Mouse (Mus musculus): ENCODE measurements at regions not wholly inside any gene's neighbourhood (a gene's known extent, or its start where the extent isn't known, plus 50 kb on each side); places are given as distances from the start of the nearest gene placed in this dataset.

DNA sequence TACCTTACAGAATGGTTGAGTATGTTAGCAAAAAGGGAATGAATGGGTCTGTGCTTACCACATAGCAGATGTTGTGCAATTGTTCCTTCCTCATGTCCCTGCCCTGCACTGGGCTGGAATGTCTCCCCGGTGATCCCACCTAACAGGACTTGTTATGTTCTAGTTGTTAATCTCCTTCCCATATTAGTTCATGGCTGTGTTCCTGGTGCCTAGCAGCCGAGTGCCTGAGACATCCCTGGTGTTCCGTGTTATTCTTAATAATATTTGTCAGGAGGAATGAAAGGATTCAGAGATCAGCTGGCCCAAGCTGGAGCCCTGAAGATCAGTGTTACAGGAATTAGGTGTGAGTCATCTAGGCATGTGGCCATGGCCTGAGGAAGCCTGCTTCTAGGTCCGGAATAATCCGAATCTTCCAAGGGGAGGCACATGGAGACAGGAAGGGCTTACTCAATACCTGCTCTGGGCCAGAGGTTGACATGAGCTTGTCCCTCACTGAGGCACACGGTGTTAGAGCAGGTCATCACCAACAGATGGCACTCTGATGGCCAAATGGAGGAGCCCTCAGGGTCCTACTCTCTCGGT, 171.2 kb downstream of the 4933412E24Rik start:
- DNase-seq (ENCODE audit: low spot score in 2 of 2): no peak

DNA sequence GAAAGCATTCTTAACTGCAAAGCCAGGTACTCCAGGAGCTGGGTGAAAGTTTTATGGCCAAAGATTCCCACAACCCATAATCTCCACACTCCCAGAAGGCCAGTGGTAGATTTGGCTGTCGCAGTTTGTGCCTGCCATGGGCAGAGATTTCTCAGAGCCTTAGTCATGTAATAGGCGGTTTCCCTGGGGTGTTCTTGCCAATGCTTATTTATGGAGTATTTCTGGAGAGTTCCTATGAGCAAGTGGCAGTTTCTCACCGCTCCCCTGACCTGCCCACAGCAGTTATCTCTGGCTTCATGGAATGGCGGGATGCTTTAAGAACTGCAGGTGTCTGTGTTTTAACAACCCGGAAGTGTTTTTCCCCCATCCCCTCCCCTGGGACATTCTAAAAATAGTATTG, 179.8 kb downstream of the 4933412E24Rik start:
- no peak for DNase-seq (ENCODE audit: low spot score in 2 of 2)

DNA sequence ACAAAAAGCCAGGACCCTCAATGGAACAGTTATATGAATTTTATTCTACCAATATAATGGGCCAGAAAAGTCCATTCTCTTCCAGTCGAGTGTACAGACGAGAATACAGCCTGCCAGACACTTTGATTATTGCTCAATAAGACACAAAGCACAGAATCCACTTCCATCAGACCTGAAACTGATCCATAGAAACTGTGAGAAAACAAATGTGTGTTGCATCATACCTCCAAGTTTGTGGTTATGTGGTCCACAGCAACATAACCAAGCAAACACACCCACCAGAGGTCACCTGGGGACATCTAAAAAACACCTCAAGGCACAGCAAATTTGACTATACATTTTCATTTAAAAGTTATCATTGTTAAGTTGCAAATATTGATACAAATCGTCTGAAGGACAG, 183.2 kb downstream of the 4933412E24Rik start:
- DNase-seq (ENCODE audit: low spot score in 2 of 2): no peak

DNA sequence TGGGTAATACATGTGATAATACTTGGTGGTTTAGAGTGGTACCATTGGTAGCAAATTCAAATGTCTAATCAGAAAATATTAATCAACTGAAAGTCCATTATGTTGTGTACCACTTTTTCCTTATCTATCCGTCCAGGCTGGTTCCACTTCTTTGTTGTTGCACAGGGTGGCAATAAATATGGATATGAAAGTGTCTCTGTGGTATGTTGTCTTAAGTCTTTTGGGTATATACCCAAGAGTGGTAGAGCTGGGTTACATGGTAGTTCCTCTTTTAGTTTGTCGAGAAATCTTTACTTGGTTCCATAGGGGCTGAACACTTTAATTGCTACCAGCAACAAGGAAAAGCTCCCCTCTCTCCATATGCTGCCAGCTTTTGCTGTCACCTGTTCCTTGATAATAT, 184.9 kb downstream of the 4933412E24Rik start:
- DNase-seq (ENCODE audit: low spot score in 2 of 2): no peak

DNA sequence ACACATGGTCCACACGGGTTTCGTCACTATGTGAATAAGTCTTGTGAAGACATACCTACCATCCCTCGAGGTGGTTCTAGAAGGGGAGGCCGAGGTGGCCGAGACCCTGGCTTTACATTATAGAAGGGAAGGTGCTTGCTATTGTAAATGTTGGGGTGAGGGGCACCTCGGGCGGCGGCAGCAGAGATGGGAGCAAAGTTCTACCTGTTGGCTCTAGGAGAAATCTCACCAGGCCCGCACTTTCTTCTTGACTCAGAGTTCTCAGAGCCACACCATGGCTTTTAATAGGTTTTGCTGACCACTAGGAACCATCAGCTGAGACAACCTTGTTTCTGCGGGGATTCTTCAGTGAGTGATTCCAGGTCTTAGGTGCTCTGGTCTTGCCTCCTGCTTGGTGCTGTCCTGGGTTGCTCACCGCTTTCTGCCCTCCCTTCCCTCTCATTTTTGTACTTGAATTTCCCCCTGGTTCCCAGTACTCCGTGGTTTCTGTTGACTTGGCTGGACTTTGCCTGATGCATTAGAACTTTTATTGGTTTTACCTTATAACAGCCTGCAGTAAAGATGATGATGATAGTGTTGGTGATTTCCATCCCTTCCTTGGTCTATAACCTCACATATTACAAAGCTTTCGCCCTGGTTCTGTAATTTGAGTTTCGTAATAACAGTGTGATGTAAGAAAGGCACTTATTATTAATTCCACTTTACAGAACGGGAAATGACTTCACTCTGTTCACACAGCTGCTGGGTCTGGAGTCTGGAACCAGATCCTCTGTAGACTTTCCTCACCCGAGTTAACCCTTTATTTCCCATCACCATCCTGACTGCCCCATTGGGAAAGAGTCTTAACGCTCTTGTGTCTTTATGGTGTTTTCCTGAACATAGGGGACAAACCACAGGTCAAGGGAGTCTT, 185.6 kb downstream of the 4933412E24Rik start:
- DNase-seq (ENCODE audit: low spot score in 2 of 2): no peak

DNA sequence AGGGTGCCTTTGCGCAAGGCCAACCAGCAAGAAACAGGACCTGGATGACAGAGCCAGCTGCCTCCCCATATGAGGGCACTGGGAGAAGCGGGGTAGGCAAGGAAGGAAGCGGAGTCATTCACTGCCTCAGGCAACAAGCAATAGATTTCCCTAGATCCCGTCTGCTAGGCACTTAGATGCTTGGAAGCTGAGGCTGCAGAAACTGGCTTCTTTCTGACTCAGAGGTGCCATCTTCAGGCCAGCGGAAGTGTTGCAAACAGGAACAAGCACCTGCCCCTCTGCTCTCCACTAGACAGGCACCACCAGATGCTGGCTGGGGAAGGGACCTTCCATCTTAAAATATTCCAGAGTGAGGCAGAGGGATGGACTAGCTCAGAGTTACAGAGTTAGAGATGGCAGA, 188.0 kb downstream of the 4933412E24Rik start:
- peak; percentile 87 to 90 for DNase-seq (ENCODE audit: low spot score in 2 of 2)

DNA sequence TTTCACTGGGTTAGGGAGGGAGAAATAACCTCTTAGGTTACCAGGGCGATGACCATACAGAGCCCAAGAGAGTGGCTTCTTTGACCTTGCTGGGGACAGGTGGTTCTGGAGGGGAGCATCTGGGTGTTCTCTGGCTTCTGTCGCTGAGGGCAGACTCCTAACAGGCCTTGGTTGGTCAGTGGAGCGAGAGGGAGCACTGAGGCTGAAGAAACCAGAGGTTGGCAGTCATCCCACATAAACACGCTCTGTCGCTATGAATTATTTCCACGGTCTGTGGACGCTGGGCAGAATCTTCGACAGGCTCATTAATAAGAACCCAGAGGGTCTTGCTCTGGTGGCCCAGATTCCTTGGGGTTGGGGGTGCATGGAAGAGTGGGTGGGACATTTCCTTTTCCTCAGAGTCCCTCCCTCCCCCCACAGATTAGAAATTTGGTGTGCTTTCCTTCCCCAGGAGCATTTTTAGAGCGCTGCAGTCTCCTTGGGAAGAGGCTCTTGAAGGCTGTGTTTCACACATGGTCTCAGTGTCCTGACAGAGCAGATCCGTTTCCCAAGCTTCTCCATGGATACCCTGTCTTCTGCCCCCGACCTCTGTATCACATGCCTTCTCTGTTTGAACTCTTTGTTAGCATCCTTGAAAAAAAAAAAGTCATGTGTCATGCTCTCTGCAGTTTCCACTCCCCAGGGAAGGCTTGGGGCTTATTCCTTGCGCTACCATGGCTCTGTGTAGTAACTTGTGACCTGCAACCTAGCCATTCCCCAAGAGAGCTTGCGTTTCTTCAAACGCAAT, 190.1 kb downstream of the 4933412E24Rik start:
- no peak for DNase-seq (ENCODE audit: low spot score in 2 of 2)

DNA sequence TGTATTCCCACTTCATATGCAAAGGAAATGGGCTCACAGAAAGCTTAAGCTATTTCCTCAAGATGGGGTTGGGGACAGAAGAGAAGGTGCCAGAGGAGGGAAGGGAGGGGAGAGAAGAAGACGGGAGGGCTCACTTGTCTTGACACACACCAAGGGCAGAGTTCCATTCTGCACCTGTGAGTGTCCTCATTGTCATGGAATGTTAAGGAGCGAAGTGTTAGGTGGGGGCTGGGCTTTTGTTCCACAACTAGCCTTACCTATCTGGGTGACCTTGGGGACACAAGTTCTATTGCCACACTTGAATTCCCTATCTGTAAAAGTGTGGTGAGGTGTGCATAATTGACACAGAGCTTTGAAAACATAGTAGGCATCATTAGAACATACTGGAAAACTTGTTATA, 192.5 kb downstream of the 4933412E24Rik start:
- DNase-seq (ENCODE audit: low spot score in 2 of 2): no peak

DNA sequence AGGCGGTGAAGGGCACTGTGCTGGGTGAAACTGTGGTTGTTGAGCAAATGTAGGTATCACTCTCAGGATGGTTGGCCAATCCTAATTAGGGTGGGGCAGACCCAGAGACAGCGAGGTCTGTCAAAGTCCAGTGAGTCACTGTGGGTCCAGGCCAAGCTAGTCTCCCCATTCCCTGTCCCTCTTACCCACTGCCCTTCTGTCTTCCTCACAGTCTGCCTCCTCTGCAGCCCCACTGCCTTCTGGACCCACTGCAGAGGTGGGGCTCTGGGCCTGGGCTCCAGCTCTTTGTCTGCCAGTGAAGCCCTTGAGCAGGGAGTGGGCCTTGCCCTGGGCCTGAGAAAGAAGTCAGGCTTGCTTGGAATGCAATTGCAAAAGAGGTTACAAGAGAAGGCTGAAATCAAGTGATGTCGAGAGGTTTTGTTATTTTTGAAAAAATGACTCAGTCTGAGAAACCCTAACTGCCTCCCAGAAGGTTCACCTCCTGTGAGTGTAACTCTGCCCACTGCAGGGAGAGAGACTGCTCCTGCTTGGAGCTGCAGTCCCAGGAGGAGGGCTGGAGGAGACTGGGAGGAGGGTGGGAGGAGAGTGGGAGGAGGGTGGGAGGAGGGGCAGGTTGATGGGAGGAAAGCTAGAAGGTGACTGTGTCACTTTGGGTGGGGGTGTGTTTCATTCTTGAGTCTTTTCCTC, 193.3 kb downstream of the 4933412E24Rik start:
- DNase-seq (ENCODE audit: low spot score in 2 of 2): no peak

DNA sequence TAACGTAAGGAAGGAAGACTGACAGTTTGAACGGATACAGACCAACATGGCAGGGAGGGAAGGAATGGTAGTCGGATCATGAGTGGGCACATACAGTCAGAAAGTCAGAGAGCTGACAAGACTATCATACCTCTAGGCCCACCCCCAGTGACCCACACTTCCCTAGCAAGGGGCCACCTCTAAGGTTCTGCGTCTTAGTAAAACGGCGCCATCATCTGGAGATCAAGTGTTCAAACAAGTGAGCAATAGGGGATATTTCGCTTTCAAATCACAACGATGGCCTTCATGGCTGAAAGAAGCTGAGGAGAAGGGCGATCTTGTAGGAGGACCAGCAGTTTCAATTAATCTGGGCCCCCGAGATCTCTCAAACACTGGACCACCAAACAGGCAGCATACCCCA, 196.1 kb downstream of the 4933412E24Rik start:
- no peak for DNase-seq (ENCODE audit: low spot score in 2 of 2)

DNA sequence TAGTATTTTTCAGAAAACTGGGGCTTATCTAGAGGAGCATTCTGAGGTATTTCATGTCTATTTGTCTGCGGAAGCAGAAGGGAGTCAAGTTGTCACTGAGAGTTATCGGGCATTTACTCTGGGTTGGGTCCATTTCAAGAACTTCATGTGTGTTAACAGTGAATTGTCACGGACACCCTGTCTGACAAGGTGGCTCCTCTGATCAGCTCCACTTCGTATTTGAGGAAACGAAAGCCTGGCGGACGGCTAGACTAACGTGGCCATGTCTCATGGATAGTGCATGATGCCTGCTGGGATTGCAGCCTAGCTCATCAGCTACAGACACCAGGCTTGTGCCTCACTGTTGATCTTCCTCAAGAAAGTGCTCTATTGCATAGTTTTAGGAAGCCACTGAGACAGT, 200.4 kb downstream of the 4933412E24Rik start:
- DNase-seq (ENCODE audit: low spot score in 2 of 2): no peak

DNA sequence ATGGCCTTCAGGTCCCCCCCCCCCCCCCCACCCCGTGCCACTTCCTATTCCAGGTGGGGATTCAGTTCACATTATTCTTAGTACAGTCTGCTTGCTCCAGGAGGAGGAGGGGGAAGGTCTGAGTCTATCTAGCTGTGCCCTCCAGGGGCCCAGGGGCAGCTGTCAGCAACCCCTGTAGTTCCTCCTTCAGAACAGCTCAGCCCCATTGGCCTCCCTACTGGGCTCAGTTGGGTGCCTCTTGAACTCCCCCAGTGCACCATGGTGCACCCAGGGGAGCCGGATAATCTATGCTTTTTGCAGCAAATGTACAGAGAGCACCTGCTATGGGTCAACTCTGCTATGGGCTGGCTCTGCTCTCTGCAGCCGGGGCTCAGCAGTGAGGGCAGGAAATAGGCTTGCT, 204.8 kb downstream of the 4933412E24Rik start:
- no peak for DNase-seq (ENCODE audit: low spot score in 2 of 2)

DNA sequence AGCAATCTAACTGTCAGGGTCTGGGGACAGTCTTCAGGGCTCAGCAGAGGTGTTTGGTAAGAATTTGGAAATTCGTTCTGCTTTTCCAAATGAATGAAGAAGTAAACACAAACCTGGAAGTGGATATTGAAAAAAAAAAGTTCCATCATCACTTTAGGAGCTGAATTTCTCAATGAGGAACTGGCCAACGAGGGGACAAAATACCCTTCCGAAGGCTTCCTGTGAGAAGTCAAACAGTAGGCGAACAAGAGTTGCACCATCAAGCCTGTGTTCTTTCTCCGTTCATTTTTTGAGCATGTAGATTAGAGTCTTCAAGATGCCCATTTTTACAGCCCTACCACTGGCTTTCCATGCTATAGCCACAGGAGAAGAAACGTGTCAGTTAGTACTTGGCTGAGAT, 207.1 kb downstream of the 4933412E24Rik start:
- no peak for DNase-seq (ENCODE audit: low spot score in 2 of 2)

DNA sequence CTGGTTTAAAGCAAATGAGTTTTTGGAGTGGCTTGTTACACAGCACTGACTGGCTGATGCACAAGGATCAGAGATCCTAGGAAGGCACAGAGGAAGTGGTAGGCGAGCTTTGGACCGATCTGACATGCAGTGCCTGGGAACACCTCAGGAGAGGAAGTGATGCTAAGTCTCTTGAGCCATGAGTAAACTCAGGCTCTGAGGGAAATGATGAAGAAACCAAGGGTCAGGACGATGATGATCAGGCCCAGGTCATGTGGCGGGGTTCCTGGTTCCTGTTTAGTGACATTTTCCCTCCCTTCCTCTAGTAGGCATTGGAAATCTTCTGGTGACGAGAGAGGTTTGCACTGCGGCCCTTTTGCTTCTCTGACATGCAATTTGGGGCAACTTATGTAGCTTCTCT, 208.7 kb downstream of the 4933412E24Rik start:
- no peak for DNase-seq (ENCODE audit: low spot score in 2 of 2)

DNA sequence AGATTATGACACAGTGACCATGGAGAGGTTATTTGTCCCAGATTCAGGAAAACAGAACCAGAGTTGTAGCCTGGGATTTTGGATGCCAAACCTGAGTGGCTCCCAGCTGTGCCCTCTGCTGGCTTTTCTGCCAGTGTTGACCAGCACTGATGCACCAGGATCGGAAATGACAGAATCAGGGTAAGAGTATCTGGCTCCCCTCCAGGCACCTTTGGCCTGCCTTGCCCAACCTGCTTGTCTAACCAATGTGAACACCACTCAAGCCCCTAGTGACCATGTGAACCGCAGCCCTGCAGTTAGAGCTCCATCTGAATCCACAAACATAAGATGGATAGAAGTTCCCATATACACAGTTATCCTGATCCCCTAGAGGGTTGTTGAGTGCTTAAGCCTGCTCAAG, 210.6 kb downstream of the 4933412E24Rik start:
- DNase-seq (ENCODE audit: low spot score in 2 of 2): no peak

DNA sequence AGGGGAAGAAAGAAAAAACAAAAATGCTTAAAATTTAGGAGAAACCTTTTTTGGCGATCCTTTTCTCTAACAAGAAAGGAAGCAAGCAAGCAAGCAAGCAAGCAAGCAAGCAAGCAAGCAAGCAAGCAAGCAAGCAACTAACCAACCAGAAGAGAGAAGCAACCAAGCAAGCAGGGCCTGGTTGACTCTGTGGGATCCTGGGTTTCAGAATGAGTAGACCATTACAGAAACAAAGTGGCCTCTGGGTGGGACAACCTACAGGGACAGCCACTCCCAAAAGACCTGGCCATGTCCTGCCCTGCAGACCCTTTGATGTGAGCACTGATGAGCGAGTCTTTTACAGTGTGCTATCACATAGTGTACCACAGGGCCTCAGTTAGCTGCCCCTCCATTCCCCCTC, 211.6 kb downstream of the 4933412E24Rik start:
- DNase-seq (ENCODE audit: low spot score in 2 of 2): no peak

DNA sequence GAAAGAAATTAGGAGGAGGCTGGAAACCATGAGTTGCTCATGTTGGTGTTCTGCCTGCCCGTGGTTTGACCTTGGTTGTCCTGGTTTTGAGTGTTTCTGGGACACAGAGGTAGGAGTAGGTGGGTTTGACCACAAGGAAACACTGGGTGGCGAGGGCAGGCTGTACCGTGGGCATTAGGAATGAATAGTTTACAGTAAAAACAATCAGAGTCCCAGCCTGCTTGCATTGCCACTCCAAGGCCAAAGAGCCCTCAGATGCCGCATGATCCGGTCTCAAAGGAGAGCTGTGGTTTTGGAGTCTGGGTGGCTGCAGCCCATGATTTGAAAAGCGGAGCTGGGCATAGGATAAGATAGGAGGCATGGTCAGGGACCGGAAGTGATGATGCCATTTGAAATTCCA, 212.0 kb downstream of the 4933412E24Rik start:
- no peak for DNase-seq (ENCODE audit: low spot score in 2 of 2)

DNA sequence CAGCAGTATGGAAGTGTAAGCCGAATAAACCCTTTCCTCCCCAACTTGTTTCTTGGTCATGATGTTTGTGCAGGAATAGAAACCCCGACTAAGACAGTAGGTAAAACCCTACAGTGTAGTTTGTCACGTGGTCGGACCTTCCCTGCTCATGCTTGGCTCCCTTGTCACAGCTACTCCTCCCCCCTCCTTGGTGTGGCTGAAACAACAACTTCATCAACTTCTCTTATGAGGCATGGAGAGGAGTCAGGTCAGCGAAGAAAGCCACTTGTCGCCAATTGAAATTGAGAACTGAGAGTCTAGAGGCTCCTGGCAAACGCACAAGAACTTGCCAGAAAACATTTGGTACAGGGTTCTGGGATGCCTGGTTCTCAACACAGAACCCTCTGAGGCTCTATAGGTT, 214.1 kb downstream of the 4933412E24Rik start:
- no peak for DNase-seq (ENCODE audit: low spot score in 2 of 2)

DNA sequence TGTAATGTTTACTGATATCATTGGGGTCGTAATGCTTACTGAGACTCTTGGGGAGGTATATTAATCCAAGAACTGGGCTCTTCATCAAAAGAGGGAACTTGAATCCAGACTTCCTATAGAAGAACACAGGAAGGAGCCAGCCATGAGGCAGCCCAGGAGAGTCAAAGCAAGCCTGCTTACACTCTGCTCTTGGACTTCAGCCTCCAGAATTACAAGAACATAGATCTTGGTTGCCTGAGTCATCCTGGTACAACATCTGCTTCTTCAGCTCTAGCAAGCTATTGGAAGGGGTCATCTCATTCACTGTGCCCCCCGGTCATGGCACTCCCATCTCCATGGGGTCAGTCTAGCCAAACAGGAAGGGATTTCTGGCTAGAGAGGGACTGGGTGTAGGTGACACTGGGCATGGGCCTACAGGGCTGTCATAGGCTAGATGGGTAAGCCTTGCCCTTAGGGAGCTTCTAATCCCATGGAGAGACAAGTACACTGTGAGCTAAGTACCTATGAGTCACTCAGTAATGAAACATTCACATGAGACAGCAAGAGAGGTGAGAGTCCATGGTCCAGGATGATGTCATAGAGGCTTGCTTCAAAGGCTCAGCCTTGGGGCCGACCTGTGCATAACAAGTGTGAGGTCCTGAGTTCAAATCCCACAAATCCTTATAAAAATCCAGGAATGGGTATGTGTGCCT, 217.1 kb downstream of the 4933412E24Rik start:
- DNase-seq (ENCODE audit: low spot score in 2 of 2): no peak

DNA sequence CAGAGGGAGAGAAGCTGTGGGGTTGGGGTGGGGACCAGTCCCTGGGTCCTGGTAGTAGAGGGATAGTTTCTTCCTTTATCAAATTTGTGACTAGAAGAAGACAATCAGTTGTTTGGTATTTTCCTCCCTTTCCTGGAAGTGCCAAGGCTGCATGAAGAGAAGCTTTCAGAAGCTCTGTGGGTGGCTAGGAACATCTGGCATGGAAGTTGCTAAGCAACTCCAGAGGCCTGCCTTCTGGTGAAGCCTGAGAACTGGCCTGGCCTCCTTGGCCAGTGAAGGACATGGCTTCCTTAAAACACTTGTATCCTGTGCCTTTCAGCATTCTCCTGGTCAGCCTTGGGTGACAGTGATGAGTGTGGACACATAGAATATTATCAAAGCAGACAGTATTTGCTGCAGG, 217.9 kb downstream of the 4933412E24Rik start:
- DNase-seq (ENCODE audit: low spot score in 2 of 2): peak in 1 of 2 experiments; percentile 30

DNA sequence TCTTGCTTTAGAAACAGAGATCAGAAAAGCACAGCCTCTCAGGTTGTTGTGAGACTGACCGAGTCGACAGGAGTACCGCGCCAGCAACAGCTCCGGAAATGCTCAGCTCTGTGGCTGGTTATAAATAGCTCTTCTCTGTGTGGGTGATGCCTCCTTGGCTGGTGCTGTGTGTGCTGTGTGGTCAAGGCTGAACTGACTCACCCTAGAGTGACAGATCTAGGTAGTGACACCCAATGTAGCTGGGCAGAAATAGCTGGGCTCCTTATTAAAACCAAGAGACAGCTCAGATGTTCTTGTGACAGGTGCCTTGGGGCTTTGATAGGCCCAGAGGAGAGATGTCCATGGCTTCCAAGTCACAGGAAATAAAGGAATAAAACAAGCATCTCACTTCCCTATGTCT, 220.7 kb downstream of the 4933412E24Rik start:
- DNase-seq (ENCODE audit: low spot score in 2 of 2): peak; percentile 42 to 47

Measured in right cerebral cortex, adult 2 months (tissue).